Mouse (Mus musculus) right cerebral cortex, postnatal 36 days (tissue): ENCODE measurements at regions not wholly inside any gene's neighbourhood (a gene's known extent, or its start where the extent isn't known, plus 50 kb on each side); places are given as distances from the start of the nearest gene placed in this dataset.

Experiments
- DNase-seq, 2 experiments: peaks; one replicate each; pipeline ENCODE4 v3.0.0; 2022; ENCODE audit warnings: low spot score in 2 of 2, mixed read lengths in 1 of 2

GRCm38 (mm10) chr10:38269136-38269535, 552.4 kb downstream of the Rfpl4b start:
- no peak for DNase-seq

DNA sequence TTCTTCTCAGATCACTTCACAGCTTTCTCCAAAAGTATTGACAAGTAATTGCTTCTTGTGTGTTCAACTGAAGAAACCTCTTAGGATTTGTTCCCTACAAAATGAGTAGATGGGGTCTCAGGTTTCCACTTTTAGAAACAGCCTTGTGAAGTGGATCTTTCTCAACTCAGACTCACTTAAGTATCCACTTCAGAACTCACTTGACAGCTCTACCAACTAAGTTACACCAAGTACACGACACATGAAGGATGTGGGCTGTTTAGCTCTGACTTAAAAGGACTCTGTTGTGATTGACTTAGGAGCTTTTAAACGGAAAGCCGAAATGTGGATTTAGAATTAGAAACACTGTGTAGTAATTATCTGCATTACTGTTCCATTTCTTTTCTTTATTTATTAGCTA, 556.0 kb downstream of the Rfpl4b start:
- no peak for DNase-seq

GRCm38 (mm10) chr10:38246821-38247220, 574.8 kb downstream of the Rfpl4b start:
- no peak for DNase-seq
